ENCODE assay signal across 22 mouse cellular contexts in genomic region chr17:26743294-26743693, GRCm38 (mm10).
"Had no signal": no experiment of that assay in that cellular context is flagged by ENCODE, and none has a peak within 500 bp of the region (broad histone marks: within the 10 kb centered on the region; RNA-seq: fewer than 3 reads in every experiment).

No protein-coding gene starts in this region.

- H3K9me3 ChIP-seq: heart, embryonic 13.5 days; heart, embryonic 15.5 days; hindbrain, embryonic 13.5 days; limb, embryonic 10.5 days; limb, embryonic 12.5 days had no signal

- DNase-seq: gastrocnemius, postnatal 14 days; gastrocnemius, postnatal 36 days; heart, adult 2 months; heart, postnatal 14 days; heart, postnatal 36 days; kidney, adult 18-20 months; kidney, adult 8-10 months; kidney, postnatal 10 days; kidney, postnatal 25 days; kidney, postnatal 4 days; liver had no signal

- ATAC-seq: hindbrain, embryonic 16.5 days; inflammation-experienced regulatory T-cells, adult 6 months; intestine, embryonic 16.5 days had no signal

- H3K4me1 ChIP-seq: heart, embryonic 13.5 days; heart, embryonic 15.5 days; hindbrain, embryonic 13.5 days; limb, embryonic 10.5 days; limb, embryonic 12.5 days had no signal

- H3K27ac ChIP-seq: heart, adult 2 months; heart, embryonic 13.5 days; heart, embryonic 15.5 days; hindbrain, embryonic 13.5 days; left cerebral cortex, adult 2 months; limb, embryonic 10.5 days; limb, embryonic 12.5 days had no signal

- H3K36me3 ChIP-seq: limb, embryonic 10.5 days; limb, embryonic 12.5 days had no signal

- H3K4me2 ChIP-seq: heart, embryonic 11.5 days; heart, embryonic 13.5 days; heart, embryonic 15.5 days; hindbrain, embryonic 13.5 days; limb, embryonic 12.5 days; liver, embryonic 11.5 days had no signal

- H3K9ac ChIP-seq: heart, embryonic 13.5 days; heart, embryonic 15.5 days; hindbrain, embryonic 13.5 days; limb, embryonic 12.5 days had no signal

- H3K27me3 ChIP-seq: heart, embryonic 13.5 days; heart, embryonic 15.5 days; hindbrain, embryonic 13.5 days; limb, embryonic 12.5 days had no signal

- H3K4me3 ChIP-seq: heart, adult 2 months; heart, embryonic 13.5 days; heart, embryonic 15.5 days; hindbrain, embryonic 13.5 days; left cerebral cortex, adult 2 months; limb, embryonic 10.5 days; limb, embryonic 12.5 days had no signal
